In genomic region chr19:45660503-45660790, GRCm38 (mm10) we compare ENCODE assay signal across 8 mouse cellular contexts. TPM values are rescaled to one million over a fixed set of nuclear protein-coding genes. Genes with fewer than 3 reads are reported as not detected.
DNase-seq lines count a peak whose midpoint lies in the region; ATAC-seq and TF ChIP-seq lines count a peak whose summit lies in the region.

No protein-coding gene starts in this region.

- 0 out of 2 replicates have a peak, but pooled peaks have one; percentile 5 for TF ChIP-seq CTCF in stomach, postnatal 0 days (IDR thresholded peaks at IDR 0.05; ENCODE audit: low read depth)

- H3K4me2 ChIP-seq in forebrain, embryonic 16.5 days (ENCODE audit: low read length), result peak overlapping the region; percentile 66
- H3K4me2 ChIP-seq in stomach, postnatal 0 days (replicated peaks; ENCODE audit: low read depth), result peak overlapping the region; percentile 82

- H3K9ac ChIP-seq in forebrain, embryonic 16.5 days (replicated peaks; ENCODE audit: low read depth, low read length), result peak overlapping the region; percentile 89
- H3K9ac ChIP-seq in stomach, postnatal 0 days (ENCODE audit: low read length), result peak overlapping the region; percentile 98

- H3K27me3 ChIP-seq in forebrain, embryonic 16.5 days (replicated peaks; ENCODE audit: control insufficient read depth, insufficient read depth, low read length), result no peaks in the 10 kb centered on the region
- no peaks in the 10 kb centered on the region for H3K27me3 ChIP-seq in stomach, postnatal 0 days (ENCODE audit: control insufficient read depth, insufficient read depth, low read length)

- H3K9me3 ChIP-seq in forebrain, embryonic 16.5 days (ENCODE audit: control insufficient read depth, low read length), result no peaks in the 10 kb centered on the region
- H3K9me3 ChIP-seq in stomach, postnatal 0 days (ENCODE audit: control insufficient read depth, low read length), result no peaks in the 10 kb centered on the region

- peak overlapping the region; percentile 92 for H3K27ac ChIP-seq in forebrain, embryonic 16.5 days (ENCODE audit: low read length)
- peak overlapping the region; percentile 98 for H3K27ac ChIP-seq in stomach, postnatal 0 days (replicated peaks)

- peak overlapping the region; percentile 74 for H3K4me3 ChIP-seq in forebrain, embryonic 16.5 days (replicated peaks; ENCODE audit: low read length)
- H3K4me3 ChIP-seq in stomach, postnatal 0 days (ENCODE audit: low read depth, low read length), result peak overlapping the region; percentile 87

- no peak for TF ChIP-seq EP300 in stomach, postnatal 0 days (optimal IDR thresholded peaks at IDR 0.05)

- no peaks in the 10 kb centered on the region for H3K36me3 ChIP-seq in forebrain, embryonic 16.5 days (ENCODE audit: control insufficient read depth, insufficient read depth)
- no peaks in the 10 kb centered on the region for H3K36me3 ChIP-seq in stomach, postnatal 0 days (ENCODE audit: control insufficient read depth, insufficient read depth, low read length)

- DNase-seq in cerebellum, adult 9-11 months, result peak; percentile 75
- peak; percentile 77 for DNase-seq in right cerebral cortex, adult 18-20 months
- no peak for DNase-seq in right cerebral cortex, postnatal 10 days (ENCODE audit: low spot score in 2 of 2)
- DNase-seq in lung, postnatal 25 days (ENCODE audit: low spot score), result peak; percentile 52
- DNase-seq in stomach, postnatal 0 days (ENCODE audit: low spot score), result no peak
- DNase-seq in urinary bladder, postnatal 36 days (ENCODE audit: low spot score in 2 of 2), result no peak

- ATAC-seq in cerebellum, adult (ENCODE audit: insufficient number of reproducible peaks, low FRiP score, low TSS enrichment), result no peak
- no peak for ATAC-seq in forebrain, embryonic 16.5 days
- no peak for ATAC-seq in stomach, postnatal 0 days (ENCODE audit: low FRiP score, low TSS enrichment)

- WGBS in forebrain, embryonic 16.5 days, result 18% methylated on average over 18 of the region's 18 CpGs
- WGBS in stomach, postnatal 0 days, result 17% methylated on average over 18 of the region's 18 CpGs

- peaks cover 21% of the 10 kb centered on the region for H3K4me1 ChIP-seq in forebrain, embryonic 16.5 days (replicated peaks; ENCODE audit: control insufficient read depth, insufficient read depth, low read length)
- no peaks in the 10 kb centered on the region for H3K4me1 ChIP-seq in stomach, postnatal 0 days (replicated peaks; ENCODE audit: control insufficient read depth, insufficient read depth)

RNA-seq across cellular contexts. Expression of gene Fbxw4, which starts 0.3 kb away (rescaled TPM):
- 3.2 and 5.7 TPM in 2 replicates for polyA plus RNA-seq in forebrain, embryonic 16.5 days (2015; fragmentation: Nextera tagmentation; extraction: Ambion mirVana)
- 2.2 and 2.9 TPM in 2 replicates for polyA plus RNA-seq in stomach, postnatal 0 days (2015; fragmentation: Nextera tagmentation; extraction: Ambion mirVana)

Comparison
In these comparisons a context has a peak if more than half of its experiments do, and no peak if none do; other contexts are left out.
1. DNase-seq: peak in cerebellum, adult 9-11 months (single experiment), right cerebral cortex, adult 18-20 months (single experiment) and lung, postnatal 25 days (single experiment); none in right cerebral cortex, postnatal 10 days (0 of 2), stomach, postnatal 0 days (single experiment) and urinary bladder, postnatal 36 days (0 of 2).